Mouse (Mus musculus): ENCODE data around the gene Bdkrb1. TPM values are rescaled to one million over a fixed set of nuclear protein-coding genes. Genes with fewer than 3 reads are reported as not detected.

Bdkrb1 gene
- polyA plus RNA-seq, 1 experiment from 2014 or later = not detected

- ATAC-seq (ENCODE audit: insufficient read depth) (no peak), DNase-seq (no peak)
- Histone ChIP-seq H3K27me3 (ENCODE audit: insufficient read depth, low read length) (no peaks in the 10 kb centered on the region), H3K9ac (no peak overlapping the region), H3K27ac (ENCODE audit: low read depth) (no peak overlapping the region), H3K4me1 (ENCODE audit: insufficient read depth) (peaks cover 9% of the 10 kb centered on the region; the same call in 1 of the 2 replicates), H3K36me3 (ENCODE audit: insufficient read depth) (no peaks in the 10 kb centered on the region), H3K4me3 (ENCODE audit: low read depth, low read length) (no peak overlapping the region), H3K4me2 (no peak overlapping the region), H3K9me3 (ENCODE audit: low read depth, low read length) (no peaks in the 10 kb centered on the region)
- TF ChIP-seq CTCF (IDR thresholded peaks at IDR 0.05; ENCODE audit: low read depth) = no peak
- 60% methylated on average over 9 of the region's 9 CpGs for WGBS
These were observed 20.4 kb upstream of the Bdkrb1 start for GRCm38 (mm10) chr12:105582486-105582885.

DNA sequence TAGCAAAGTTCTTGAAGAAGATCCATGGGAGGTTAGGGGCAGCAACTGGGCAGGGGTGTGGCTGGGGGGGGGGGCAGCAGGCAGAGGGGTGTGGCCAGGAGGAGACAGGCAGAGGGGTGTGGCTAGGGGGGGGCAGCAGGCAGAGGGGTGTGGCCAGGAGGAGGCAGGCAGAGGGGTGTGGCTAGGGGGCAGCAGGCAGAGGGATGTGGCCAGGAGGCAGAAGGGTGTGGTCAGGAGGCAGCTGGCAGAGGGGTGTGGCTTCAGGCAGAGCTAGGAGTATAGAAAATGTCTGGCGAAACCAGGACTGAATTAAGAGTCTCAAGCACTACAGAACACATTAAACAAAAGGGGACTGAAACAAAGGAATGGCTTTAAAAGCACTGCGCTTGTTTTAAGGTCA, 19.4 kb upstream of the Bdkrb1 start:
- ATAC-seq (ENCODE audit: insufficient read depth) = peak; percentile 54
- peak; percentile 56 for DNase-seq
- Histone ChIP-seq H3K9ac (no peak overlapping the region), H3K36me3 (ENCODE audit: insufficient read depth) (no peaks in the 10 kb centered on the region), H3K9me3 (ENCODE audit: low read depth, low read length) (no peaks in the 10 kb centered on the region), H3K4me2 (0 out of 2 replicates have a peak overlapping the region, but pooled peaks have one; percentile 4), H3K4me3 (ENCODE audit: low read depth, low read length) (no peak overlapping the region), H3K27me3 (ENCODE audit: insufficient read depth, low read length) (no peaks in the 10 kb centered on the region), H3K27ac (ENCODE audit: low read depth) (0 out of 2 replicates have a peak overlapping the region, but pooled peaks have one; percentile 12), H3K4me1 (ENCODE audit: insufficient read depth) (peaks cover 9% of the 10 kb centered on the region; the same call in 1 of the 2 replicates)
- 12% methylated on average over 2 of the region's 2 CpGs for WGBS
- no peak for TF ChIP-seq CTCF (IDR thresholded peaks at IDR 0.05; ENCODE audit: low read depth)

- Histone ChIP-seq H3K27ac (ENCODE audit: low read depth) (no peak overlapping the region), H3K27me3 (ENCODE audit: insufficient read depth, low read length) (no peaks in the 10 kb centered on the region), H3K9me3 (ENCODE audit: low read depth, low read length) (no peaks in the 10 kb centered on the region), H3K4me2 (no peak overlapping the region), H3K4me3 (ENCODE audit: low read depth, low read length) (no peak overlapping the region), H3K36me3 (ENCODE audit: insufficient read depth) (no peaks in the 10 kb centered on the region), H3K9ac (no peak overlapping the region), H3K4me1 (ENCODE audit: insufficient read depth) (peaks cover 9% of the 10 kb centered on the region; the same call in 1 of the 2 replicates)
- 11% methylated on average over 12 of the region's 12 CpGs for WGBS
- TF ChIP-seq CTCF (IDR thresholded peaks at IDR 0.05; ENCODE audit: low read depth) = peak; percentile 99
- DNase-seq = peak; percentile 90
- peak; percentile 78 for ATAC-seq (ENCODE audit: insufficient read depth)
These were observed 18.0 kb upstream of the Bdkrb1 start for GRCm38 (mm10) chr12:105584851-105585250.

- H3K36me3 ChIP-seq (ENCODE audit: insufficient read depth) = no peaks in the 10 kb centered on the region
- DNase-seq = no peak
- no peaks in the 10 kb centered on the region for H3K9me3 ChIP-seq (ENCODE audit: low read depth, low read length)
- H3K4me2 ChIP-seq = no peak overlapping the region
- TF ChIP-seq CTCF (IDR thresholded peaks at IDR 0.05; ENCODE audit: low read depth) = no peak
- no peak for ATAC-seq (ENCODE audit: insufficient read depth)
- 76% methylated on average over 8 of the region's 8 CpGs for WGBS
- H3K4me3 ChIP-seq (ENCODE audit: low read depth, low read length) = no peak overlapping the region
- peaks cover 9% of the 10 kb centered on the region; the same call in 1 of the 2 replicates for H3K4me1 ChIP-seq (ENCODE audit: insufficient read depth)
- H3K27me3 ChIP-seq (ENCODE audit: insufficient read depth, low read length) = no peaks in the 10 kb centered on the region
- no peak overlapping the region for H3K9ac ChIP-seq
- H3K27ac ChIP-seq (ENCODE audit: low read depth) = no peak overlapping the region
These were observed 15.4 kb upstream of the Bdkrb1 start for GRCm38 (mm10) chr12:105587526-105587925.

- DNase-seq = no peak
- Histone ChIP-seq H3K4me2 (no peak overlapping the region), H3K4me3 (ENCODE audit: low read depth, low read length) (no peak overlapping the region), H3K4me1 (ENCODE audit: insufficient read depth) (no peaks in the 10 kb centered on the region), H3K9ac (no peak overlapping the region), H3K27ac (ENCODE audit: low read depth) (no peak overlapping the region), H3K36me3 (ENCODE audit: insufficient read depth) (no peaks in the 10 kb centered on the region), H3K27me3 (ENCODE audit: insufficient read depth, low read length) (no peaks in the 10 kb centered on the region), H3K9me3 (ENCODE audit: low read depth, low read length) (no peaks in the 10 kb centered on the region)
- TF ChIP-seq CTCF (IDR thresholded peaks at IDR 0.05; ENCODE audit: low read depth) = no peak
- no peak for ATAC-seq (ENCODE audit: insufficient read depth)
- 77% methylated on average over 7 of the region's 7 CpGs for WGBS
These were observed 12.1 kb upstream of the Bdkrb1 start for GRCm38 (mm10) chr12:105590786-105591185.

- 96% methylated on average over 23 of the region's 23 CpGs for WGBS
These were observed 10.5 kb upstream of the Bdkrb1 start for GRCm38 (mm10) chr12:105592361-105592761.

DNA sequence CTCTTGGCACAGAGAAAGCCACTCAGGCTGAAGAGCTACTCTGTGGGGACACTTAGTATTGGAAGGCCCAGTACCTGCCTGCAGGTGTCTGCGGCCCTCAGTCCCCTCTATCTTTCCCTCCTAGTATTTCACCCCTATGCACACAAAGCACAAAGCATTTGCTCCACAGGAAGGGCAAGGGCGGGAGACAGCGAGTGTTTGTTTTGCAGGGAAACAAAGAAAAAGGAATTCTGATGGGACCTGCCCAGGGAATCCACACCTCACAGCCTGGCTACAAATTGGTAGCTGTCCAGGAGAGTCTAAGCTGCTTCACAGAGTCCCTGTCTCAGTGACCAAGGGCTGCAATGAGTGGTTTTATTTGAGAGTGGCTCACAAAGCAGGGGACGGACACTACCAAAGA, 9.4 kb upstream of the Bdkrb1 start:
- no peaks in the 10 kb centered on the region for H3K4me1 ChIP-seq (ENCODE audit: insufficient read depth)
- no peaks in the 10 kb centered on the region for H3K9me3 ChIP-seq (ENCODE audit: low read depth, low read length)
- H3K4me2 ChIP-seq = no peak overlapping the region
- H3K27me3 ChIP-seq (ENCODE audit: insufficient read depth, low read length) = no peaks in the 10 kb centered on the region
- ATAC-seq (ENCODE audit: insufficient read depth) = no peak
- no peak for TF ChIP-seq CTCF (IDR thresholded peaks at IDR 0.05; ENCODE audit: low read depth)
- WGBS = 61% methylated on average over 4 of the region's 4 CpGs
- no peak overlapping the region for H3K9ac ChIP-seq
- DNase-seq = no peak
- H3K36me3 ChIP-seq (ENCODE audit: insufficient read depth) = no peaks in the 10 kb centered on the region
- H3K4me3 ChIP-seq (ENCODE audit: low read depth, low read length) = no peak overlapping the region
- no peak overlapping the region for H3K27ac ChIP-seq (ENCODE audit: low read depth)

More at GRCm38 (mm10) chr12:105592361-105592761, 10.5 kb upstream of the Bdkrb1 start:
- H3K27ac ChIP-seq (ENCODE audit: low read depth) = no peak overlapping the region
- H3K9ac ChIP-seq = no peak overlapping the region
- no peaks in the 10 kb centered on the region for H3K36me3 ChIP-seq (ENCODE audit: insufficient read depth)
- H3K4me1 ChIP-seq (ENCODE audit: insufficient read depth) = no peaks in the 10 kb centered on the region
- no peaks in the 10 kb centered on the region for H3K27me3 ChIP-seq (ENCODE audit: insufficient read depth, low read length)
- DNase-seq (no peak), ATAC-seq (ENCODE audit: insufficient read depth) (no peak)
- no peaks in the 10 kb centered on the region for H3K9me3 ChIP-seq (ENCODE audit: low read depth, low read length)
- no peak overlapping the region for H3K4me3 ChIP-seq (ENCODE audit: low read depth, low read length)
- TF ChIP-seq CTCF (IDR thresholded peaks at IDR 0.05; ENCODE audit: low read depth) = no peak
- H3K4me2 ChIP-seq = no peak overlapping the region

- no peak overlapping the region for H3K4me2 ChIP-seq
- H3K9me3 ChIP-seq (ENCODE audit: low read depth, low read length) = no peaks in the 10 kb centered on the region
- no peak for TF ChIP-seq CTCF (IDR thresholded peaks at IDR 0.05; ENCODE audit: low read depth)
- H3K4me3 ChIP-seq (ENCODE audit: low read depth, low read length) = no peak overlapping the region
- WGBS = 86% methylated on average over 8 of the region's 8 CpGs
- no peaks in the 10 kb centered on the region for H3K4me1 ChIP-seq (ENCODE audit: insufficient read depth)
- no peak overlapping the region for H3K9ac ChIP-seq
- ATAC-seq (ENCODE audit: insufficient read depth) (no peak), DNase-seq (no peak)
- no peak overlapping the region for H3K27ac ChIP-seq (ENCODE audit: low read depth)
- no peaks in the 10 kb centered on the region for H3K36me3 ChIP-seq (ENCODE audit: insufficient read depth)
- no peaks in the 10 kb centered on the region for H3K27me3 ChIP-seq (ENCODE audit: insufficient read depth, low read length)
These were observed 5.8 kb upstream of the Bdkrb1 start for GRCm38 (mm10) chr12:105597135-105597534.

All from lung, embryonic 14.5 days (tissue).